Mouse (Mus musculus) adrenal gland, postnatal 4 days (tissue): ENCODE data around the gene Rsl1. TPM values are rescaled to one million over a fixed set of nuclear protein-coding genes. Genes with fewer than 3 reads are reported as not detected.
"Not testable (repeated sequence)": the region's sequence is repeated elsewhere in the genome, so short reads cannot be mapped to it uniquely, and the experiment has no call there.

ENCODE experiments used
- DNase-seq, 2 experiments: peaks; one replicate each; pipeline ENCODE4 v3.0.0; 2021 to 2022; ENCODE audit warnings: low spot score in 2 of 2, mixed read lengths in 2 of 2
- long read RNA-seq, 2 experiments: library from polyadenylated mRNA; stranded (forward); transcript quantifications; one replicate each; pipeline ENCODE4 v2.0.0; 2021
- total RNA-seq, 2 experiments: library from RNA; stranded (reverse); gene quantifications; 2 replicates each; pipeline ENCODE4 v1.2.3; 2021

Rsl1 gene
- total RNA-seq = 1 to 10 TPM; 7.5 to 9.3 TPM
- long read RNA-seq, experiment 1 = 0 reads
- long read RNA-seq, experiment 2, partial matches to known transcripts = 0 of 4 reads
- long read RNA-seq, experiment 2, other reads (novel, unspliced or antisense) = 2 of 4 reads

DNA sequence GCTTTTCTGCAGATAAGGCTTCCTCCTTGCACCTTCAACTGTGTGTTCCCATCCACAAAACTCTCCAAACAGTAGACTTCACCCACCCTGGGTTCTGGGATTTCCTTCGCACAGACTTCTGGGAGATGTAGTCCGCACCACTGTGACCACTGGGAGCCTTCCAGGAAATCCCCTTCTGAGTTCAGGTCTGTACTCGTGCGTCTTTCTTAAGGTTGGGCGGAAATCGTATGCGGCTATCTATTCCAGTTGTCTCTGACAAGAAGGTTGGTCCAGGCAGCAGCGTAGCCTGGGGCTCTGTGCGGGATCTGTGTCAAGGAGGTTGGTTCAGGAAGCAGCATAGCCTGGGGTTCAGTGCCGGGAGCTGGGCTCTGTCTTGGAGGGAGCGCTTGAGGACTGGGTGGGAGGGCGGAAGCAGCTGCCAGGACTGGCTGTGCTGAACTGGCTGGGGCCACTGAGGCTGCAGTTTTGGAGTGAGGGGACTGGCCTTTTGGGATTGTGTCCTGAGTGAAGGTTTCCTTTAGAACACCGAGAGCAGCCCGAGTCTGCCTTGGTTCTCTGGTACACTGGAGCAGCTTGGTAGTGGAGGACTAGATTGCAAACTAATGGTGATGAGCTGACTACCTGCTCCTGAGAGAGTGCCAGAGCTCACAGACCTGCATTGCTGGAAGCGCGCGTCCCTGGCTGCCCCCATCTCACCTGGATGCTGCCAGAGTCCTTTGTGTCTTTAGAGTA lies at the start of gene Rsl1:
Gene Rsl1, plus strand, starts transcription at position 192 of the 732 bp plus-strand sequence.
- DNase-seq = peak; percentile 11 to 52

DNA sequence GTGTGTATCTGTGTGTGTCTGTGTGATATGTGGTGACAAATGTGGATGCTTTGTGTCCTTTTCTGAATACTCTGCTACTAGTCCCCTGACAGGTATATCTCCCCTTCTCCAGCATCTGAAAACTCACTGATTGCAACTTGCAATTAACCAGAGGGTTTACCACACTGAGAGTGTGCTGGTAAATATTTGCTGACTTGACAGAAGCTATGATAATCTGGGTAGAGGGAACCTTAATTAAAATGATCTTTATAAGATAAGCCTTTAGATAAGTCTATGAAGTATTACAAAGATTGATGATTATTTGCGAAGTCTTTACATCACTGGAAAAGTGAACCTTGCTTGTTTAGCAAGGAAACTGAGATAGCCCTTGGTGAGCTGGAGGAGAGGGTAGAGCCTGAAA lies 48.5 kb upstream of the Rsl1 start:
- DNase-seq = no peak

DNA sequence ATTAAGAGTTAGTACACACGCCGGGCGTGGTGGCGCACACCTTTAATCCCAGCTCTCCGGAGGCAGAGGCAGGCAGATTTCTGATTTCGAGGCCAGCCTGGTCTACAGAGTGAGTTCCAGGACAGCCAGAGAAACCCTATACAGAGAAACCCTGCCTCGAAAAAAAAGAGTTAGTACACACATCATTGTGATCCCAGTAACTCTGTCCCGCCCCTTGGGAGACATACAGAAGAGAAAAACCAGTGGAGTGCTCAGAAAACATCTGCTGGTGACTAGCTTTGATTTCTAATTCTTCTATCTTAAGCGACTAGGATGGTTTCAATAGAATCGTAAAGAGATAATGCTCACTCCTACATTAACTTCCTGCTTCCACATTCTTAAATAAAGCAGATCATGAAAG lies 45.5 kb upstream of the Rsl1 start:
- DNase-seq = not testable (repeated sequence)

DNA sequence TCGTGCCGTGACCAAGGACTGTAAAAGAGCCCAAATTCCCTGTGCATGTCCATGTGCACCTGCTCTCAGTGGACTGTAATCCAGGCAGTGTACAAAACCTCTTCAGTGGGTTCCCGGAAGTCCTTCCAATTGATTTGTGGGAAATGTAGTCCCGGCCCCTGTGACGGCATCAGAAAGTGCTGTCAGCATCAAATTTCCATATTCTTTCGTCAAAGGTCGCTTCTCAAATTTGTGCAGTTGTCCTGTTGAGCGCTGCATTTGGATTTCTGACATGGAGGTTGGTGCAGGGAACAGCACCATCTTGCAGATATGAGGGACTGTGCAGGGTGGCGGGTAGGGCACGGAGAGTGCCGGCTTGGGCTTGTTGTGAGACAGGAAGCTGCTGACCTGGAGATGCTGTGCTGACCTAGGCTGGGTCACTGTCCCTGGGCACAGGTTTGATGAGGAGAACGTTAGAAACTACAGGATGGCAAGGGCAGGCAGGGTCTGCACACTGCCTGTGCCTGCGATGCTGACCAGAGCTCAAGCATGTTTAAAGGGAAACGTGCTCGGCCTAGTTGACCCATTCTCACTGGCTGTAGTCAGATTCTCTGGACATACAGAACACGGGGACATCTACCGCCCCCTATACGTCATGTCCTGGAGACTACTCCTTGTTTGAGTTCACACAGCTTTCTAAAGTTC lies 44.8 kb upstream of the Rsl1 start:
- peak; percentile 18 to 51 for DNase-seq

DNA sequence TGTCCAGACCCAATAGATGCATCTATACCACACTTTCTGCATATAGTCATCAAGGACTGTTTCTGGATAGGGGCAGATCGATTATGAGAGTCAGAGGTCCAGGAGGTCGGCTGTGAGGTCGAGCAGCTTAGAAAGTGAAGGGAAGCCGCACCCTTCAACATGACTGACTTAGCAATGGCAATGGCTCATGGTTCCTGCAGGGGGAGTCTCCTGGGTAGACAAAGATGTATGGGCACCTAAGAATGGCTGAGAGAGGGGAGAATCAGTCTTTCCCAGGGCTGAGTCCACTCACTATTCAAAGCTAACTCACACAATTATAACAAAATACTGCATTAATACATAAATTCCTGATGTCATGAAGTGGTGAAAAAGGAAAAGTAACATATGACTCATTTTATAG lies 6.9 kb upstream of the Rsl1 start:
- DNase-seq = not testable (repeated sequence)

DNA sequence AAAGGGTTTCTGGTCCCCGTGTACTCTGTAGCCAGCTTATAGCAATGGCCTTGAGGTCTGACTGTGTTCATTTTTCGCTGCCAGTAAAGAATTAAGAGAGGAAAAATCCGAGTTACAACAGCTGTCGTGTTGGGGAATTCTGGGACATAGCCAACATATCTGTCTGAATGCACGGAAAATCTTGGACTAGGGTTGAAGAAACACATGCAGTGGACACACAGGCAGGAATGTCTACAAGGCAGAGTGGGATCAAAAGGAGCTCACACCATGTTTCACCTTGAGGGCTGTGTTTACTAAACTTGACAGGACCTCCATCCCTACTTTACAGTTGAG lies 707 bp downstream of the Rsl1 start:
- no peak for DNase-seq

DNA sequence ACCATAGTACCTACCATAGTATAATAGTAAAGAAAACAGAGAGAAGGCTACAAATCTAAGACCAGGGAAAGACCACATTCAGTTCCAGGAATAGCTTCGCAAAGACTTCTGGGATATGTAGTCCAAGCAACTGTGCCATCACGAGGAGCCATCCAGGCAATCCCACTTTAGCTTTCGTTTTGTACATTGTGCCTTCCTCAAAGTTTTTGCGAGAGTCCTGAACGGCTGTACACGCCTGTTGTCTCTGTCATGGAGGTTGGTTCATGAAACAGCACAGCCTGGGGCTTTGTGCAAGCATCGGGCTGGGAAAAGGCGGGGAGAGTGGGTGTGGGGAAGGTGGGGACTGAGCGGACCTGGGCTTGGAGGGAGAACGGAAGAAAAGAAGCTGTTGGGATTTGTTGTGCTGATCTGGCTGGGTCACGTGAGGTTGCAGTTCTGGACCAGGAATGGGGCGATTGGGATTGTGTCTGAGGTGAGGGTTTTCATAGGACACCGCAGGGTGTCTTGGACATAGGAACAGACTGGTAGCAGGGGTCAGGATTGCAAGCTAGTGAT lies 21.4 kb downstream of the Rsl1 start, which contains the start of gene Zfp455:
Gene Zfp455, plus strand, starts transcription at position 167 of the 555 bp plus-strand sequence.
- peak; percentile 25 to 31 for DNase-seq

DNA sequence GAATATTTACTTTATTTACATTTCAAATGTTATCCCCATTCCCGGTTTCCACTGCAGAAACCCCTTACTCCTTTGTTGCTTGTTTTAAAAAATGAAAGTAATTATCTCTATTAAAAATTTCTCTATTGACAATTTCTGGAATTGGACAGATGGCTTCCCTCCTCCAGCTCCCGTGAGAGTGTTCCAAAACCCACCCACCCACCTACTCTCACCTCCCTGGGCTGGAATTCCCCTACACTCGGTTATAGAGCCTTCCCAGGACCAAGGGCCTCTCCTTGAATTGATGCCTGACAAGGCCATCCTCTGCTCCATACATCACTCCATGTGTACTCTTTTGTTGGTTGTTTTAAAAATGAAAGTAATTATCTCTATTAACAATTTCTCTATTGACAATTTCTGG lies 28.7 kb downstream of the Rsl1 start:
- DNase-seq = no peak

DNA sequence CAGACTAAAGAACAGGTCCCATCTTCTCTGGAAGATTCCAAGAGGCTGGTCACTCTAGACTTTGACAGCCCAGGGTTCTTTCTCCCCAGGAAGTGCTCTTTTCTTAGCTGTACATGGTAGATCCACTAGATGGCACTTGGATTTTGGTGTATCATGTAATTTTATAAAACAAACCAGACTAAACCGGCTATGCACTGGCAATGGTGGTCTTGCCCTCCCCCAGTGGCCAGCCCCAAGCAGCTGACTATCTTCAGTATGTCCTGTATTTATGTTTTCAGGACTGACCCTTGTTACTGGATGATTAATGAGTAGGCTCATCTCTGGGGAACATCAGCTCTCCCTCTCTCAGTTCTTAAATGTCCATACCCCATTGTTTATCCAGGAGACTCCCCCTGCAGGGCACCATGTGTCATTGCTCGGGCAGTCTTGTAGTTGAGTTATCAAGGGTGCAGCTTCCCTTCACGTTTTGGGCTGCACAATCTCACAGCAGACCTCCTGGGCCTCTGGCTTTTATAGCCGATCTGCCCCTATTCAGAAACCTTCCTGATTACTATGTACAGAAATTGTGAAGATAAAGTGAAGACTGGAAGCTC lies 41.1 kb downstream of the Rsl1 start:
- no peak for DNase-seq

Other genes with a start within 250 kb of the Rsl1 start
- gene Zfp712, start 112.0 kb upstream of the Rsl1 start, total RNA-seq = 1 to 10 TPM; 2.8 to 2.9 TPM
- 1 to 10 TPM; 1.6 to 2.1 TPM for gene Zfp708, start 75.2 kb upstream of the Rsl1 start, total RNA-seq
- 1 to 10 TPM; 3.3 to 3.8 TPM for gene Gm28557, start 64.6 kb upstream of the Rsl1 start, total RNA-seq
- gene Rslcan18, start 56.9 kb upstream of the Rsl1 start, total RNA-seq = under 1 TPM; 0.22 to 0.31 TPM
- 1 to 10 TPM; 6.5 to 7.4 TPM for gene Zfp759, start 51.5 kb upstream of the Rsl1 start, total RNA-seq
- 1 to 10 TPM; 3.1 to 3.6 TPM for gene Zfp455, start 21.3 kb downstream of the Rsl1 start, total RNA-seq
- 1 to 10 TPM; 6.2 to 6.9 TPM for gene Zfp458, start 105.3 kb downstream of the Rsl1 start, total RNA-seq
- 1 to 10 TPM; 3.2 to 3.9 TPM for gene Zfp457, start 133.3 kb downstream of the Rsl1 start, total RNA-seq
- 1 to 10 TPM; 5.0 to 5.1 TPM for gene Zfp595, start 159.4 kb downstream of the Rsl1 start, total RNA-seq
- gene Gm28044, start 187.4 kb downstream of the Rsl1 start, total RNA-seq = 1 to 10 TPM; 1.3 to 2.4 TPM
- gene Zfp953, start 187.4 kb downstream of the Rsl1 start, total RNA-seq = 1 to 10 TPM; 3.0 to 3.2 TPM
- gene Gm28041, start 202.6 kb downstream of the Rsl1 start, total RNA-seq = 1 to 10 TPM; 1.1 to 1.2 TPM
- gene Zfp456, start 202.6 kb downstream of the Rsl1 start, total RNA-seq = 1 to 10 TPM; 1.8 to 2.5 TPM
- 1 to 10 TPM; 4.7 to 6.0 TPM for gene Zfp429, start 226.6 kb downstream of the Rsl1 start, total RNA-seq
- 1 to 10 TPM in 1 of 2 experiments, under 1 TPM in 1; 0.85 to 1.5 TPM for gene Zfp459, start 248.2 kb downstream of the Rsl1 start, total RNA-seq